Mouse (Mus musculus) E14TG2a.4 (cell line): ENCODE data around the gene Pbx2.

Experiments used
- CTCF ChIP-seq: conservative IDR thresholded peaks from 2 replicates; pipeline ENCODE4 v1.5.1; 2014; ENCODE audit warnings: low read length
- NANOG ChIP-seq: IDR thresholded peaks from 2 replicates; pipeline ENCODE4 v1.6.1; 2014; ENCODE audit warnings: borderline replicate concordance, low read length, mixed read lengths
- POU5F1 ChIP-seq: IDR thresholded peaks from 2 replicates; pipeline ENCODE4 v1.6.1; 2014; ENCODE audit warnings: low read length, borderline replicate concordance

DNA sequence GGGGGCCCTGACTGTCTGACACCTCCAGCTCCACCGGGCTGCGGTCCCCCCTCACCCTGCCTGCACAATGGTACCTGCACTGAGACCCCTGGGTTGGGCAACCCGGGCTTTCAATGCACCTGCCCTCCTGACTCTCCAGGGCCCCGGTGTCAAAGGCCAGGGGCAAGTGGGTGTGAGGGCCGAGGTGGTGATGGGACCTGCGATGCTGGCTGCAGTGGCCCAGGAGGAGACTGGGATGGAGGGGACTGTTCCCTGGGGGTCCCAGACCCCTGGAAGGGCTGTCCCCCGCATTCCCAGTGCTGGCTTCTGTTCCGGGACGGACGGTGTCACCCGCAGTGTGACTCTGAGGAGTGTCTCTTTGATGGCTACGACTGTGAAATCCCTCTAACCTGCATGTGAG, 8.5 kb upstream of the Pbx2 start:
- TF ChIP-seq CTCF (no peak), POU5F1 (no peak), NANOG (no peak)
